Mouse (Mus musculus): ENCODE measurements around the gene Ptgr1. TPM values are rescaled to one million over a fixed set of nuclear protein-coding genes. Genes with fewer than 3 reads are reported as not detected.

The Ptgr1 gene
- total RNA-seq, 1 experiment: 14.4 TPM

DNA sequence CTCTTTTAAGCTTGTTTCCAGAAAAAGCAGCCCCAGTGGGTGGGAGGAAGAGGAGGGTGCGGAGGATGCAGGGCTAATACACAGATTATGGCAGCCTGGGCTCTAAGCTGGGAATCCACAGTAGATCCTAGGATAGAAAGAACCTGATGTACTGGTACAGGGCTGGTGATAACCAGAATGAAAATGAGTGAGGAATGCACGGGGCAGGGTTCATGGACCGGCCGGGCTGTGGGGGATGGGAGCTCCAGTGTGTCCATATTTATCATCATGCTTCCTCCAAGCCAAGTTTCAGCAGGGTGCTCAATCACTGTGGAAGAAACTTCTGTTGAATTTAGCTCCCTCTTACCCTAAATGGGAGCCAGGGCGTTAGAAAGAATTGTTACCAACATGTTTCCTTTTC is 10.2 kb upstream of the Ptgr1 start:
- in situ Hi-C loops (cut with MboI; ENCODE audit: low sequenced_read_pairs in 2 of 2, unreplicated experiment in 2 of 2): no loop called here
- H3K4me1 ChIP-seq (ENCODE audit: control insufficient read depth in 2 of 2, insufficient read depth in 2 of 2, low read length in 2 of 2, poor library complexity in 1 of 2): peaks cover 2 to 6% of the 10 kb centered on the region in 2 experiments; a peak in 1 of 4 replicates
- H3K9ac ChIP-seq (ENCODE audit: insufficient read depth, low read depth, low read length, poor library complexity, severe bottlenecking): no peak overlapping the region
- H3K27ac ChIP-seq (ENCODE audit: insufficient read depth, low read depth, low read length, poor library complexity, severe bottlenecking): no peak overlapping the region
- H3K4me3 ChIP-seq (ENCODE audit: insufficient read depth in 1 of 2, low read depth in 1 of 2, low read length in 2 of 2, poor library complexity in 1 of 2, severe bottlenecking in 1 of 2): no peak overlapping the region
- no peak for DNase-seq (ENCODE audit: low read depth, low spot score)
- no peak for TF ChIP-seq HCFC1 (IDR thresholded peaks at IDR 0.05; ENCODE audit: borderline replicate concordance, insufficient read depth, low read length)
- no peak for TF ChIP-seq ZC3H11A (IDR thresholded peaks at IDR 0.05; ENCODE audit: borderline replicate concordance, low read depth, low read length)
- TF ChIP-seq CHD2 (IDR thresholded peaks at IDR 0.05; ENCODE audit: low read depth, low read length): no peak
- TF ChIP-seq MAFK (IDR thresholded peaks at IDR 0.05; ENCODE audit: insufficient read depth, low read depth, low read length): no peak
- no peaks in the 10 kb centered on the region for H3K9me3 ChIP-seq (ENCODE audit: control insufficient read depth, insufficient read depth, low read depth, low read length)
- H3K36me3 ChIP-seq (ENCODE audit: control insufficient read depth, insufficient read depth, low read length, poor library complexity, severe bottlenecking): no peaks in the 10 kb centered on the region

DNA sequence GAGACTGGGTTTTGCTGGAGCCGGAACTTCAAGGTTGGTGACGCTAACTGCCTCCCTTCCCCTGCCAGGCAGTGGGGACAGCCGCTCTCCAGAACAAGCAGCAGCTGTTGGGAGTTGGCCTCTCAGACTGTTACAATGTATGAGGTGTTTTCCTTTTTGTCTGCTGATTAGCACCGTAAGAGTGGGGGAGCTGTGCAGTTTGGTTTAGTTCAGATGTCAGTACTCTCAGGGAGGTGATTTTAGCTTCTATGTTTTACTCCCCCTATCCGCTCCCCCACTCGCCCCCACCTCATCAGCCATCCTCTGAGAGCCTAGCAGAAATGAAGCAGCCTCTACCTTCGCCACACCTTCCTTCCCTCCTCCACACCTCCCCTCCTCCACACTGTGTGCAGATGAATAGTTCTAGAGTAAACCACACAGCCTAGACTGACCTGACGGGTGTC is 8.4 kb upstream of the Ptgr1 start:
- TF ChIP-seq CHD2 (IDR thresholded peaks at IDR 0.05; ENCODE audit: low read depth, low read length) (no peak), MAFK (IDR thresholded peaks at IDR 0.05; ENCODE audit: insufficient read depth, low read depth, low read length) (no peak), ZC3H11A (IDR thresholded peaks at IDR 0.05; ENCODE audit: borderline replicate concordance, low read depth, low read length) (no peak), ZNF384 (IDR thresholded peaks at IDR 0.05; ENCODE audit: low read depth, low read length) (no peak), HCFC1 (IDR thresholded peaks at IDR 0.05; ENCODE audit: borderline replicate concordance, insufficient read depth, low read length) (no peak)
- H3K4me3 ChIP-seq (ENCODE audit: insufficient read depth in 1 of 2, low read depth in 1 of 2, low read length in 2 of 2, poor library complexity in 1 of 2, severe bottlenecking in 1 of 2): no peak overlapping the region
- H3K27ac ChIP-seq (ENCODE audit: insufficient read depth, low read depth, low read length, poor library complexity, severe bottlenecking): no peak overlapping the region
- H3K9me3 ChIP-seq (ENCODE audit: control insufficient read depth, insufficient read depth, low read depth, low read length): no peaks in the 10 kb centered on the region
- H3K9ac ChIP-seq (ENCODE audit: insufficient read depth, low read depth, low read length, poor library complexity, severe bottlenecking): no peak overlapping the region
- no peaks in the 10 kb centered on the region for H3K36me3 ChIP-seq (ENCODE audit: control insufficient read depth, insufficient read depth, low read length, poor library complexity, severe bottlenecking)
- no peak for DNase-seq (ENCODE audit: low read depth, low spot score)
- in situ Hi-C loops (cut with MboI; ENCODE audit: low sequenced_read_pairs in 2 of 2, unreplicated experiment in 2 of 2): no loop called here
- H3K4me1 ChIP-seq (ENCODE audit: control insufficient read depth in 2 of 2, insufficient read depth in 2 of 2, low read length in 2 of 2, poor library complexity in 1 of 2): peaks cover 2 to 6% of the 10 kb centered on the region in 2 experiments; a peak in 1 of 4 replicates

DNA sequence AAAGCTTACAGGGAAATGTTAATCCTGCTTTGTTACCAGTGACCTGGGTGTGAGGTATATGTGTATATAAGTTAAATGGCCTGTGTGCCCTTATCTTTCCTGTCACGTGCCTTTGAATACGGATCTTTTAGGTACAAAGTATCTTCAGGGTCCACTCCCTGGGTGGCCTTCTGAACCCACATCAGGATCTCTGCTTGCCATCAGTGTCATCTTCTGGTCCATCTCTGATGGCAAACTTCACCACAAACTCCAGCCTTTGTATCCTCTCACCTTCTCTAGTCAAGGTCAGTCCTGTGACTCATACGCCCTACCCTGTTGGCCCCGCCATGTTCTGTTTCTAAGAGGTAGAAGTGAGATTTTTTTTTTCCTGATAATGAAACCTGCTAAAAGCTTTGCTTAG is 7.8 kb upstream of the Ptgr1 start, which contains the start of gene Dnajc25:
Gene Dnajc25, plus strand, starts transcription at position 301 of the 400 bp plus-strand sequence.
- no peak for DNase-seq (ENCODE audit: low read depth, low spot score)
- no peak within 1 kb of the TSS for H3K27ac ChIP-seq (ENCODE audit: insufficient read depth, low read depth, low read length, poor library complexity, severe bottlenecking)
- H3K4me1 ChIP-seq (ENCODE audit: control insufficient read depth in 2 of 2, insufficient read depth in 2 of 2, low read length in 2 of 2, poor library complexity in 1 of 2): peaks cover 2 to 6% of the 10 kb centered on the region in 2 experiments; a peak in 1 of 4 replicates
- H3K9me3 ChIP-seq (ENCODE audit: control insufficient read depth, insufficient read depth, low read depth, low read length): no peaks in the 10 kb centered on the region
- H3K4me3 ChIP-seq (ENCODE audit: insufficient read depth in 1 of 2, low read depth in 1 of 2, low read length in 2 of 2, poor library complexity in 1 of 2, severe bottlenecking in 1 of 2): no peak within 1 kb of the TSS
- TF ChIP-seq MAFK (IDR thresholded peaks at IDR 0.05; ENCODE audit: insufficient read depth, low read depth, low read length) (no peak), ZC3H11A (IDR thresholded peaks at IDR 0.05; ENCODE audit: borderline replicate concordance, low read depth, low read length) (no peak), CHD2 (IDR thresholded peaks at IDR 0.05; ENCODE audit: low read depth, low read length) (no peak), HCFC1 (IDR thresholded peaks at IDR 0.05; ENCODE audit: borderline replicate concordance, insufficient read depth, low read length) (no peak), ZNF384 (IDR thresholded peaks at IDR 0.05; ENCODE audit: low read depth, low read length) (no peak)
- H3K36me3 ChIP-seq (ENCODE audit: control insufficient read depth, insufficient read depth, low read length, poor library complexity, severe bottlenecking): no peaks in the 10 kb centered on the region
- in situ Hi-C loops (cut with MboI; ENCODE audit: low sequenced_read_pairs in 2 of 2, unreplicated experiment in 2 of 2): no loop called here
- no peak within 1 kb of the TSS for H3K9ac ChIP-seq (ENCODE audit: insufficient read depth, low read depth, low read length, poor library complexity, severe bottlenecking)

DNA sequence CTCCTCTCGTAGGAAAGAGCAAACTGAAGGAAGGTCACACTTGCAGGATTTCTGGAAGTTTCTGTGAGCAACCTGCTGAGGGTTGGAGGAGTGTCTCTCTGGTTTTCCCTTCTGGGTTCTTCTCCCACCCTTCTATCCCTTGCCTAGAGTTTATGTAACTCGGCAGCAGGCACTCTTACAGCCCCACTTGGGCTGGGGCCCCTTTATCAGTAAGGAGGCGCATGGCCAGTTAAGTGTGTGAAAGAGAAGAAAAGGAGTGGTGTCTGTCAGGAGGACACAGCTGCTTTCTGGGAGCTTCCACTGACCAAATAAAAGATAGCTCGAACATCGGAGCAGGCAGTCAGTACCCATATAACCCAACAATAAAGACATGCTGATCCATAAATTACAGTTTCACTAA is 5.3 kb upstream of the Ptgr1 start:
- Histone ChIP-seq H3K36me3 (ENCODE audit: control insufficient read depth, insufficient read depth, low read length, poor library complexity, severe bottlenecking) (no peaks in the 10 kb centered on the region), H3K4me3 (ENCODE audit: insufficient read depth in 1 of 2, low read depth in 1 of 2, low read length in 2 of 2, poor library complexity in 1 of 2, severe bottlenecking in 1 of 2) (no peak overlapping the region), H3K4me1 (ENCODE audit: control insufficient read depth in 2 of 2, insufficient read depth in 2 of 2, low read length in 2 of 2, poor library complexity in 1 of 2) (peaks cover 2 to 13% of the 10 kb centered on the region in 2 experiments; a peak in 3 of 4 replicates), H3K9me3 (ENCODE audit: control insufficient read depth, insufficient read depth, low read depth, low read length) (no peaks in the 10 kb centered on the region), H3K9ac (ENCODE audit: insufficient read depth, low read depth, low read length, poor library complexity, severe bottlenecking) (no peak overlapping the region), H3K27ac (ENCODE audit: insufficient read depth, low read depth, low read length, poor library complexity, severe bottlenecking) (no peak overlapping the region)
- in situ Hi-C loops (cut with MboI; ENCODE audit: low sequenced_read_pairs in 2 of 2, unreplicated experiment in 2 of 2): no loop called here
- TF ChIP-seq ZC3H11A (IDR thresholded peaks at IDR 0.05; ENCODE audit: borderline replicate concordance, low read depth, low read length): no peak
- no peak for TF ChIP-seq CHD2 (IDR thresholded peaks at IDR 0.05; ENCODE audit: low read depth, low read length)
- no peak for TF ChIP-seq ZNF384 (IDR thresholded peaks at IDR 0.05; ENCODE audit: low read depth, low read length)
- no peak for TF ChIP-seq MAFK (IDR thresholded peaks at IDR 0.05; ENCODE audit: insufficient read depth, low read depth, low read length)
- TF ChIP-seq HCFC1 (IDR thresholded peaks at IDR 0.05; ENCODE audit: borderline replicate concordance, insufficient read depth, low read length): no peak
- no peak for DNase-seq (ENCODE audit: low read depth, low spot score)
